Mouse (Mus musculus) ovary, postnatal 10 days (tissue): Measurements from ENCODE around the gene Mettl16.

Experiments used
- DNase-seq: peaks from one replicate; pipeline ENCODE4 v3.0.0; 2022; ENCODE audit warnings: low spot score

The Mettl16 gene

GRCm38 (mm10) chr11:74770595-74771207, at the start of gene Mettl16:
Mettl16 (plus strand) TSS chr11:74770830.
- DNase-seq: peak; percentile 83

- DNase-seq: no peak
Observed at GRCm38 (mm10) chr11:74721141-74721540, 49.5 kb upstream of the Mettl16 start.

- no peak for DNase-seq
Observed at GRCm38 (mm10) chr11:74721971-74722370, 48.7 kb upstream of the Mettl16 start.

- DNase-seq: peak; percentile 68
Observed at GRCm38 (mm10) chr11:74723357-74724234, 47.0 kb upstream of the Mettl16 start.

GRCm38 (mm10) chr11:74724235-74724791, 46.3 kb upstream of the Mettl16 start, which contains the start of gene Pafah1b1:
Pafah1b1 (minus strand) TSS chr11:74724670.
- DNase-seq: peak; percentile 89

GRCm38 (mm10) chr11:74725181-74725580, 45.4 kb upstream of the Mettl16 start:
- DNase-seq: no peak

GRCm38 (mm10) chr11:74734917-74735316, 35.7 kb upstream of the Mettl16 start:
- DNase-seq: no peak

GRCm38 (mm10) chr11:74737861-74738260, 32.8 kb upstream of the Mettl16 start:
- DNase-seq: no peak

GRCm38 (mm10) chr11:74748022-74748421, 22.6 kb upstream of the Mettl16 start:
- DNase-seq: no peak

GRCm38 (mm10) chr11:74749241-74749640, 21.4 kb upstream of the Mettl16 start:
- no peak for DNase-seq

GRCm38 (mm10) chr11:74750662-74751351, 19.8 kb upstream of the Mettl16 start:
- DNase-seq: no peak

- DNase-seq: no peak
Observed at GRCm38 (mm10) chr11:74751352-74752066, 19.1 kb upstream of the Mettl16 start.

GRCm38 (mm10) chr11:74756631-74757030, 14.0 kb upstream of the Mettl16 start:
- DNase-seq: no peak

- no peak for DNase-seq
Observed at GRCm38 (mm10) chr11:74761011-74761705, 9.5 kb upstream of the Mettl16 start.

- no peak for DNase-seq
Observed at GRCm38 (mm10) chr11:74763960-74764625, 6.5 kb upstream of the Mettl16 start.

GRCm38 (mm10) chr11:74767469-74767868, 3.2 kb upstream of the Mettl16 start:
- no peak for DNase-seq

GRCm38 (mm10) chr11:74768045-74768444, 2.6 kb upstream of the Mettl16 start:
- DNase-seq: no peak

- no peak for DNase-seq
Observed at GRCm38 (mm10) chr11:74770037-74770436, 593 bp upstream of the Mettl16 start.

GRCm38 (mm10) chr11:74771234-74771633, 604 bp downstream of the Mettl16 start:
- DNase-seq: no peak

- DNase-seq: no peak
Observed at GRCm38 (mm10) chr11:74771650-74772049, 1.0 kb downstream of the Mettl16 start.
